In genomic region chr12:72654698-72655097, GRCm38 (mm10) we compare ENCODE assay signal across 9 mouse cellular contexts. TPM values are rescaled to one million over a fixed set of nuclear protein-coding genes. Genes with fewer than 3 reads are reported as not detected.
DNase-seq lines count a peak whose midpoint lies in the region; ATAC-seq lines count a peak whose summit lies in the region.
"Had no signal": no experiment of that assay in that cellular context is flagged by ENCODE, and none has a peak within 500 bp of the region (broad histone marks: within the 10 kb centered on the region; RNA-seq: fewer than 3 reads in every experiment).

No protein-coding gene starts in this region.

- H3K9ac ChIP-seq in hindbrain, embryonic 11.5 days (ENCODE audit: low read depth, low read length): no peak overlapping the region
- no peak overlapping the region for H3K9ac ChIP-seq in hindbrain, embryonic 12.5 days
- H3K9ac ChIP-seq in midbrain, embryonic 13.5 days (replicated peaks): no peak overlapping the region

- peak; percentile 78 for DNase-seq in hindbrain, embryonic 11.5 days (ENCODE audit: low spot score)
- peak; percentile 42 for DNase-seq in adrenal gland, adult 2 months
- DNase-seq in embryo, embryonic 10.5 days (ENCODE audit: low spot score): peak; percentile 78
- peak; percentile 76 for DNase-seq in heart, embryonic 10.5 days (ENCODE audit: low spot score)
- peak; percentile 53 to 78 for DNase-seq in left cerebral cortex, adult 18-20 months (ENCODE audit: low spot score in 2 of 2)
- peak; percentile 29 for DNase-seq in thymus, postnatal 0 days (ENCODE audit: low spot score)

- no peak for ATAC-seq in hindbrain, embryonic 11.5 days (ENCODE audit: low FRiP score)
- ATAC-seq in hindbrain, embryonic 12.5 days (ENCODE audit: low FRiP score): no peak
- ATAC-seq in midbrain, embryonic 13.5 days: peak; percentile 62; the same call in 1 of the 2 replicates

- no peak overlapping the region for H3K4me3 ChIP-seq in hindbrain, embryonic 11.5 days (ENCODE audit: low read depth, low read length)
- H3K4me3 ChIP-seq in hindbrain, embryonic 12.5 days: no peak overlapping the region
- no peak overlapping the region for H3K4me3 ChIP-seq in heart, embryonic 10.5 days
- H3K4me3 ChIP-seq in midbrain, embryonic 13.5 days (replicated peaks): no peak overlapping the region

- H3K27me3 ChIP-seq in hindbrain, embryonic 11.5 days (ENCODE audit: control insufficient read depth, insufficient read depth, low read length): no peaks in the 10 kb centered on the region
- H3K27me3 ChIP-seq in hindbrain, embryonic 12.5 days: no peaks in the 10 kb centered on the region
- no peaks in the 10 kb centered on the region for H3K27me3 ChIP-seq in heart, embryonic 10.5 days (ENCODE audit: insufficient read depth, poor library complexity, severe bottlenecking)
- H3K27me3 ChIP-seq in midbrain, embryonic 13.5 days: no peaks in the 10 kb centered on the region

- H3K4me2 ChIP-seq in hindbrain, embryonic 11.5 days (replicated peaks; ENCODE audit: low read depth, low read length): no peak overlapping the region
- H3K4me2 ChIP-seq in hindbrain, embryonic 12.5 days (replicated peaks): no peak overlapping the region
- no peak overlapping the region for H3K4me2 ChIP-seq in midbrain, embryonic 13.5 days (replicated peaks)

- 22% methylated on average over 4 of the region's 4 CpGs for WGBS in hindbrain, embryonic 11.5 days
- WGBS in hindbrain, embryonic 12.5 days: 11% methylated on average over 4 of the region's 4 CpGs
- 23% methylated on average over 4 of the region's 4 CpGs for WGBS in heart, embryonic 10.5 days
- 18% methylated on average over 4 of the region's 4 CpGs for WGBS in midbrain, embryonic 13.5 days

- no peak overlapping the region for H3K27ac ChIP-seq in hindbrain, embryonic 11.5 days (ENCODE audit: low read depth, low read length)
- H3K27ac ChIP-seq in hindbrain, embryonic 12.5 days: no peak overlapping the region
- H3K27ac ChIP-seq in heart, embryonic 10.5 days: no peak overlapping the region
- no peak overlapping the region for H3K27ac ChIP-seq in midbrain, embryonic 13.5 days

- no peaks in the 10 kb centered on the region for H3K9me3 ChIP-seq in hindbrain, embryonic 11.5 days (ENCODE audit: control insufficient read depth, low read length)
- no peaks in the 10 kb centered on the region for H3K9me3 ChIP-seq in hindbrain, embryonic 12.5 days (replicated peaks)
- no peaks in the 10 kb centered on the region for H3K9me3 ChIP-seq in heart, embryonic 10.5 days
- H3K9me3 ChIP-seq in midbrain, embryonic 13.5 days: no peaks in the 10 kb centered on the region

- no peaks in the 10 kb centered on the region for H3K36me3 ChIP-seq in hindbrain, embryonic 11.5 days (ENCODE audit: control insufficient read depth, insufficient read depth, low read length)
- H3K36me3 ChIP-seq in hindbrain, embryonic 12.5 days: no peaks in the 10 kb centered on the region
- H3K36me3 ChIP-seq in heart, embryonic 10.5 days: peaks cover 12% of the 10 kb centered on the region; the same call in 1 of the 2 replicates
- H3K36me3 ChIP-seq in midbrain, embryonic 13.5 days: no peaks in the 10 kb centered on the region

- H3K4me1 ChIP-seq in hindbrain, embryonic 11.5 days (replicated peaks; ENCODE audit: control insufficient read depth, insufficient read depth, low read length): no peaks in the 10 kb centered on the region
- no peaks in the 10 kb centered on the region for H3K4me1 ChIP-seq in hindbrain, embryonic 12.5 days
- H3K4me1 ChIP-seq in heart, embryonic 10.5 days: no peaks in the 10 kb centered on the region
- H3K4me1 ChIP-seq in midbrain, embryonic 13.5 days (replicated peaks): no peaks in the 10 kb centered on the region

RNA-seq across cellular contexts. Expression of gene Gm4756, which starts 5.2 kb away (rescaled TPM):
- not detected in 2 replicates for polyA plus RNA-seq in hindbrain, embryonic 11.5 days (2014; fragmentation: Nextera tagmentation; extraction: Ambion mirVana)
- not detected in 2 replicates for polyA plus RNA-seq in hindbrain, embryonic 12.5 days (2016; fragmentation: Nextera tagmentation; extraction: Ambion mirVana)
- under 1 TPM in 1 of 2 experiments, not detected in 1; 0.23 TPM for total RNA-seq in adrenal gland, adult 2 months (2021)
- 0.12 TPM in 1 of 2 replicates, not detected in the other for polyA plus RNA-seq in adrenal gland, adult 2 months (2012; rRNA removed)
- polyA plus RNA-seq in heart, embryonic 10.5 days (2016; fragmentation: Nextera tagmentation; extraction: Ambion mirVana): not detected in 2 replicates
- total RNA-seq in left cerebral cortex, adult 18-20 months (2021): not detected
- not detected in 2 replicates for polyA plus RNA-seq in midbrain, embryonic 13.5 days (2015; fragmentation: Nextera tagmentation; extraction: Ambion mirVana)
- not detected in 2 replicates for polyA plus RNA-seq in thymus, postnatal 0 days (2015; fragmentation: Nextera tagmentation; extraction: Ambion mirVana)
- polyA plus RNA-seq: lung, embryonic 16.5 days had no signal

RNA-seq across cellular contexts. Expression of gene Dhrs7, which starts 10.0 kb away (rescaled TPM):
- polyA plus RNA-seq in hindbrain, embryonic 11.5 days (2014; fragmentation: Nextera tagmentation; extraction: Ambion mirVana): 7.1 and 9.5 TPM in 2 replicates
- polyA plus RNA-seq in hindbrain, embryonic 12.5 days (2016; fragmentation: Nextera tagmentation; extraction: Ambion mirVana): 7.5 and 8.3 TPM in 2 replicates
- 100 to 1,000 TPM; 159 to 195 TPM for total RNA-seq in adrenal gland, adult 2 months (2021)
- 45.8 and 59.2 TPM in 2 replicates for polyA plus RNA-seq in adrenal gland, adult 2 months (2012; rRNA removed)
- 22.1 and 28.1 TPM in 2 replicates for polyA plus RNA-seq in heart, embryonic 10.5 days (2016; fragmentation: Nextera tagmentation; extraction: Ambion mirVana)
- total RNA-seq in left cerebral cortex, adult 18-20 months (2021): 10 to 100 TPM; 39.9 to 44.2 TPM
- 9.0 and 11.7 TPM in 2 replicates for polyA plus RNA-seq in midbrain, embryonic 13.5 days (2015; fragmentation: Nextera tagmentation; extraction: Ambion mirVana)
- 28.8 and 30.5 TPM in 2 replicates for polyA plus RNA-seq in thymus, postnatal 0 days (2015; fragmentation: Nextera tagmentation; extraction: Ambion mirVana)
